Mouse (Mus musculus): Measurements from ENCODE around the gene Spats2.
"Not testable (repeated sequence)": the region's sequence is repeated elsewhere in the genome, so short reads cannot be mapped to it uniquely, and the experiment has no call there.

Spats2 gene

GRCm38 (mm10) chr15:99223585-99224207 is 98.0 kb downstream of the Spats2 start:
- in situ Hi-C loops (cut with MboI, MseI) = no loop called here

DNA sequence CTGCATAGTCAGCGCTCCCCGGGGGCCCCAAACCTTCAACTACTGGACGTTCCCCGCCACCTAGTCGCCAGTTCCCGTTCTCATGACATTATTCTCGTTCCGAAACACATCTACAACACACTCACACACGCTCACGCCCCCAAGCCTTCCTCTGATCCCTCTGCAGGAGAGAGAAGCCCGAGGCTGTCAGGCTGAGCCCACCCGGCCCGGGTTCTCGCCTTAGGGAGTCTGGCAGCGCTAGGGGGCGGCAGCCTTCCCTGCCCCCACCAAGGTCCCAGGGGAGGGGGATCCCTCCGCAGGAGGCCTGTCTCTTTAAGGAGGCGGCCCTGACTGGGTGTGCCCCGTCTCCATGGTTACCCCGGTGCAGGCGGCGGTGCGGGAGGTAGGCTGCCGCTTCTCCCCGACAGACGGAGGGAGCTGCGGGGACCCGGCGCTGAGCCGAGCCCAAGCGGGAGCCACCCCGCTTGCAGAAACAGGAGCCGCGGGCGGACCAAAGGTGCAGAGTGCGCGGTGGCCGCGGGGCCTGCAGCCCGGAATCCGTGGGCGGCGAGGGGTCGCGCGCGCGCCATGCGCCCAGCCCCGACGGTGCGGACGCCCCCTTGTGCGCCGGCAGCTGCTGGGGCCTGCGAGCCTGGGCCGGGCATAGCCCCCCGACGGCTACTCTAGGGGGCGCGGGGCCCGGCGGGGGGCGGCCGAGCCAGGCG is 98.6 kb downstream of the Spats2 start, which contains the start of gene Kcnh3:
Kcnh3 (plus strand) TSS at position 654 of the 704 bp plus-strand sequence.
- in situ Hi-C loops (cut with MboI, MseI) = no loop called here

DNA sequence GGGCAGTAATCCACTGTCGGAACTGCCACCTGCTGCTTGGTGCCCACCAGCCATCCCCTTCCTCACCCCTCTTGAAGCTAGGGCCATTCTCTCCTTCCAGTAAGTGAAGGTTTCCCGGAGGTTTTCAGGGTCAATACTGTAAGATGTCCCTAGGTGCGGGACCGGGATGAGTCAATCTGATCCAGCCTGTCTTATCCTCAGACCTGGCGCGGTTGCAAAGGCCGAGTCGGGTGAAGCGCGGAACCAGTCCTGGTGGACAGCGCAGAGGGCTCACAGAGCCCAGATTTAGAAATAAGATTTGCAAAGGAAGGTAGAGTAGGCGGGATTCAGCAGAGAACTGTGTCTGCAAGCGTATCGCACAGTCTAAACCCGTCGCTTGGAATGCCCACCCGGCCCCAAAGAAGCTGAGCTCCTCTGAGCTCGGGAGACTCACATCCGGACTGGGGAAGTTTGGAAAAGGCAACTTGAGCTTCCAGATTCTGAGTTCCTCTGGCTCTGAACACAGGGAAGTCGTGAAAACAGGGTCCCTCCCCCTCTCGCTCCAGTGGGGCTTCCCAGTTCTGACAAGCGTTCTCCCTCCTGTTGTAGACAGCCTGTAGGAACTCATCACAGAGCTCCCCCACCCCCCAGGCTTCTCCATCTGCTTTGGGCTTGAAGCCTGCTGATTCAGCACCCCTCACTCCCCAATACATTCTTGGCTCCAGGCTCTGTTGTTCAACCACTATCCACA is 99.5 kb downstream of the Spats2 start:
- in situ Hi-C loops (cut with MboI, MseI) = loop anchor here (25.0 kb wide), 1 partner anchor 663 kb away; the partner anchor contains the start of genes 4930415O20Rik and Ccnt1

DNA sequence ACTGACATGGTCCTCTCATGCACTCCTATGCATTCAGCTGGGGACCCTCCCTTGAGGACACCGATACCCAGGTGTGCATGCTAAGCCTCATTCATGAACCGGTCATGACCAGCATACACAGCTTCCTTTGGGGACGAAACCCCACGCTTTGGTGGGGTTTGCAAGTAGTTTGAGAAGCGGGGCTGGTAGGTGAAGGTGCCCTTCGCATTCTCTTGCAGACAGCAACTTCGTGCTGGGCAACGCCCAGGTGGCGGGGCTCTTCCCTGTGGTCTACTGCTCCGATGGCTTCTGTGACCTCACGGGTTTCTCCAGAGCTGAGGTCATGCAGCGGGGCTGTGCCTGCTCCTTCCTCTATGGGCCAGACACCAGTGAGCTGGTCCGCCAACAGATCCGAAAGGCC is 100.4 kb downstream of the Spats2 start:
- in situ Hi-C loops (cut with MboI, MseI) = loop anchor here (25.0 kb wide), 1 partner anchor 664 kb away; the partner anchor contains the start of genes 4930415O20Rik and Ccnt1

- in situ Hi-C loops (cut with MboI, MseI) = loop anchor here (25.0 kb wide), 1 partner anchor 670 kb away; the partner anchor contains the start of genes 4930415O20Rik and Ccnt1
Observed at GRCm38 (mm10) chr15:99231998-99232397, 106.3 kb downstream of the Spats2 start.

GRCm38 (mm10) chr15:99233719-99234118 is 108.0 kb downstream of the Spats2 start:
- in situ Hi-C loops (cut with MboI, MseI) = loop anchor here (25.0 kb wide), 1 partner anchor 671 kb away; the partner anchor contains the start of genes 4930415O20Rik and Ccnt1

- in situ Hi-C loops (cut with MboI, MseI) = loop anchor here (25.0 kb wide), 1 partner anchor 672 kb away; the partner anchor contains the start of genes 4930415O20Rik and Ccnt1
Observed at GRCm38 (mm10) chr15:99234326-99235010, 108.8 kb downstream of the Spats2 start.

GRCm38 (mm10) chr15:99238006-99238405 is 112.3 kb downstream of the Spats2 start:
- in situ Hi-C loops (cut with MboI, MseI) = loop anchor here (25.0 kb wide), 1 partner anchor 676 kb away; the partner anchor contains the start of genes 4930415O20Rik and Ccnt1

GRCm38 (mm10) chr15:99240129-99240528 is 114.4 kb downstream of the Spats2 start:
- in situ Hi-C loops (cut with MboI, MseI) = loop anchor here (25.0 kb wide), 1 partner anchor 678 kb away; the partner anchor contains the start of genes 4930415O20Rik and Ccnt1

GRCm38 (mm10) chr15:99241249-99241648 is 115.5 kb downstream of the Spats2 start:
- in situ Hi-C loops (cut with MboI, MseI) = loop anchor here (25.0 kb wide), 1 partner anchor 679 kb away; the partner anchor contains the start of genes 4930415O20Rik and Ccnt1

GRCm38 (mm10) chr15:99242045-99242444 is 116.3 kb downstream of the Spats2 start:
- in situ Hi-C loops (cut with MboI, MseI) = loop anchor here (25.0 kb wide), 1 partner anchor 680 kb away; the partner anchor contains the start of genes 4930415O20Rik and Ccnt1

DNA sequence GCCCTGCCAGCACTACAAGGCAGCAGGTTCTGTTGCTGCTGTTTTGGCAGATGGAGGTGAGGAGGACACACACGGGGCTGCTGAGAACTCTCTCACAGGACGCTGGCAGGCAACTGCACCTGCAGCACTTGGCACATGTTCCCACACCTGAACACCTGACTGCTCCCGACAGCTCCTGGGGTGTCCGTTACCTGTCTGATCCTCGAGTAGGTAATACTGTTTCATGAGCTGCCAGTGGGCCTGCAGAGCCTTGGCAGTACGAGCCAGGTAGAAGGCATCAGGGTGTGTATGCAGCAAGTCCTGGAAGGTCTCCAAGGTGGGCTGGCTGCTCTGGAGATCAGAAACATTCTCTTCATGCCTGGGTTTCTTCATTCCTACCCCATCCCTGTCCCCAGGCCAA is 121.0 kb downstream of the Spats2 start:
- in situ Hi-C loops (cut with MboI, MseI) = loop anchor here (25.0 kb wide), 1 partner anchor 684 kb away; the partner anchor contains the start of genes 4930415O20Rik and Ccnt1

- in situ Hi-C loops (cut with MboI, MseI) = loop anchor here (25.0 kb wide), 1 partner anchor 687 kb away; the partner anchor contains the start of genes 4930415O20Rik and Ccnt1
Observed at GRCm38 (mm10) chr15:99248972-99249371, 123.3 kb downstream of the Spats2 start.

DNA sequence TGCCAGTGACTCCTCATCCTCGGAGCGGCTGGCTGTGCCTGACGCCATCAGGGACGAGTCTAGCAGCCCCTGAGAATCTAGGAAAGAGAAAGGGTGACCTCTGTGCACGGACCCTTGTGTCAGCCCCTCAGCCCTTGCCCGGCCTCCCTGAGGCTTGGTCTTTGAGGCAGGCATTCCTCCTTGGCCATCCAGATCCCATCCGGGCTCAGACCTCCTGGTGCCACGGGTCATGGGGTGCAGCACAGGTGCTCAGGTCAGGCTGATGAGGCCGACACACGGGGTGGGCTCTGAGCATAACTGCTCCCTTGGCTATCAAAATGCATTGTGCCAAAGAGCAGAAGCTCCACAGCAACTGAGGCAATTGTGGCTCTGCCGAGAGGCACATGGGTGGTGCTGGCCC is 124.2 kb downstream of the Spats2 start:
- in situ Hi-C loops (cut with MboI, MseI) = loop anchor here (25.0 kb wide), 1 partner anchor 688 kb away; the partner anchor contains the start of genes 4930415O20Rik and Ccnt1

- in situ Hi-C loops (cut with MboI, MseI) = not testable (repeated sequence)
Observed at GRCm38 (mm10) chr15:99251111-99251510, 125.4 kb downstream of the Spats2 start.

DNA sequence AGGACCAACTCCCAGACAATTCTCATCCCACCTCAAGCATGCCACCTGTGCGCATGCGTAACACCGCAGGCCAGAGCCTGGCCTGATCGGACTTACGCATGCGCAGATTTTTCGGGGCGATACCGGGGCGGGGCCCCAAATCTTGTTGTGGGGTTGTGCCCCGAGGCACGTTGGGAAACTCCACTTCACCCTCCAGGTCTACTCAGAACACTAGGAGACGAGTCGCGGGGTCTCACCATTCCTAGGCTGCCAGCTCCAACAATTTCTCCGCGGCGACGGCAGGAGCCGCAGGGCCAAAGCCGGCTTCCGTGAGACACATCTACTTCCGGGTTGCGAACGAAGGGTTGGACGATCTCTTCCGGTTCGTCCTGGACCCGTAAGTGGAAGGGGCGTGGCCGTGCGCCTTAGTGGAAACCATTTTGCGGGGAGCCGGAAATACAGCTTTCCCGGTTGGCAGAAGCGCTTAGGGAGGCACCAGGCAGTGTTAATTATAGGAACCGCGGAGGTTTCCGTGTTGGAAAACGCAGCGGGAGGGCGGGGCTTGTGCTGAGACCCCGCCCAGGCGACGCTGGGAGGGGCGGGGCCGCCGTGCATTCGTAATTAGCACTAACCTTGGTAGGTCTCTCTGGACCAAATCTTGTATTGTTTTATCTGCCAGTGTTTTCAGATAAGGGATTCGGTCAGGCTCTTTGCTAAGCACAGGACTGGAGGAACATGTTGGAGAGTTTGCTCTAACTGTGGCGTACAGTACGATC is 126.1 kb downstream of the Spats2 start, which contains the start of gene Mcrs1:
Mcrs1 (minus strand) TSS at position 336 of the 755 bp plus-strand sequence.
- in situ Hi-C loops (cut with MboI, MseI) = no loop called here

GRCm38 (mm10) chr15:99252381-99253174 is 126.9 kb downstream of the Spats2 start:
- in situ Hi-C loops (cut with MboI, MseI) = no loop called here

DNA sequence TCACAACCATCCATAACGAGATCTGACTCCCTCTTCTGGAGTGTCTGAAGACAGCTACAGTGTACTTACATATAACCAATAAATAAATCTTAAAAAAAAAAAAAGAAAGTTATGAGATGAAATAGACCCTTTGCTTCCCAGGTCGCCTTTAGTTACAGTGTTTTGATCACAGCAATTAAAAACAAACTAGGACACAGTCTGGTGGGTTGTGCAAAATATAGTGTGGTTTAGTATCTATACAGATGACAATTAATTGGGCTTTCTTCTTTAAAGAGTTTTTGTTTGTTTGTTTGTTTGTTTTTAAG is 127.4 kb downstream of the Spats2 start:
- in situ Hi-C loops (cut with MboI, MseI) = not testable (repeated sequence)

DNA sequence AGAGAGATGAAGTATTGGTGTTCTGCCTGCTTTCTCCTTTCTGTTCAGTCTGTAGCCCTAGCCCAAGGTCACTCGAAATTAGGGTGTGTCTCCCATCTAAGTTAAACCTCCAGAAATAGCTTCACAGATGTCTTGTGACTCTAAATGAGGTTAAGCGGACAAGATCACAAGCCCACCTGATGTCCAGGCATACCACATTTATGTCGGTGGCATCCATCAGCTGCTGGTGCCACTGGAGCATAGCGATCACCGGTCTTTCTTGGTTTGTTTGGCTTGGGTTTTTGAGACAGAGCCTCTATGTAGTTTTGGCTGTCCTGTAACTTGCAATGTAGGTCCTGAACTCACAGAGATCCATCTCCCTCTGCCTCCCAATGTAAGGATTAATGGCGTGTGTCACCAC is 128.1 kb downstream of the Spats2 start:
- in situ Hi-C loops (cut with MboI, MseI) = no loop called here

Measured in T-helper 2 cell (primary cell).